Mouse (Mus musculus): ENCODE measurements around the gene Chsy1.
A peak's percentile ranks its signal among the peaks of the same experiment; 100 is the strongest.

Gene Chsy1

GRCm38 (mm10) chr7:66142514-66142913, 33.2 kb downstream of the Chsy1 start:
- no peak for DNase-seq

- DNase-seq, result no peak
Observed at GRCm38 (mm10) chr7:66144543-66144942, 35.2 kb downstream of the Chsy1 start.

GRCm38 (mm10) chr7:66147156-66147555, 37.8 kb downstream of the Chsy1 start:
- DNase-seq, result no peak

GRCm38 (mm10) chr7:66147816-66148215, 38.5 kb downstream of the Chsy1 start:
- DNase-seq, result no peak

- DNase-seq, result no peak
Observed at GRCm38 (mm10) chr7:66149506-66149905, 40.2 kb downstream of the Chsy1 start.

- peak; percentile 26 for DNase-seq
Observed at GRCm38 (mm10) chr7:66150411-66150810, 41.1 kb downstream of the Chsy1 start.

- no peak for DNase-seq
Observed at GRCm38 (mm10) chr7:66157413-66157812, 48.1 kb downstream of the Chsy1 start.

- no peak for DNase-seq
Observed at GRCm38 (mm10) chr7:66157861-66158415, 48.6 kb downstream of the Chsy1 start.

GRCm38 (mm10) chr7:66158616-66159129, 49.4 kb downstream of the Chsy1 start:
- no peak for DNase-seq

- DNase-seq, result no peak
Observed at GRCm38 (mm10) chr7:66159961-66160360, 50.6 kb downstream of the Chsy1 start.

- DNase-seq, result no peak
Observed at GRCm38 (mm10) chr7:66161836-66162235, 52.5 kb downstream of the Chsy1 start.

- DNase-seq, result no peak
Observed at GRCm38 (mm10) chr7:66162489-66162888, 53.2 kb downstream of the Chsy1 start.

- DNase-seq, result no peak
Observed at GRCm38 (mm10) chr7:66162981-66163380, 53.7 kb downstream of the Chsy1 start.

GRCm38 (mm10) chr7:66164427-66165031, 55.2 kb downstream of the Chsy1 start:
- DNase-seq, result no peak

GRCm38 (mm10) chr7:66165036-66165798, 55.9 kb downstream of the Chsy1 start:
- no peak for DNase-seq

GRCm38 (mm10) chr7:66168877-66169276, 59.6 kb downstream of the Chsy1 start:
- DNase-seq, result no peak

- DNase-seq, result no peak
Observed at GRCm38 (mm10) chr7:66169476-66169875, 60.2 kb downstream of the Chsy1 start.

- no peak for DNase-seq
Observed at GRCm38 (mm10) chr7:66170802-66171505, 61.6 kb downstream of the Chsy1 start.

- no peak for DNase-seq
Observed at GRCm38 (mm10) chr7:66175738-66176137, 66.4 kb downstream of the Chsy1 start.

GRCm38 (mm10) chr7:66176256-66176655, 66.9 kb downstream of the Chsy1 start:
- no peak for DNase-seq

GRCm38 (mm10) chr7:66176929-66177328, 67.6 kb downstream of the Chsy1 start:
- no peak for DNase-seq

- DNase-seq, result no peak
Observed at GRCm38 (mm10) chr7:66178101-66178500, 68.8 kb downstream of the Chsy1 start.

- DNase-seq, result no peak
Observed at GRCm38 (mm10) chr7:66179120-66179581, 69.8 kb downstream of the Chsy1 start.

Measured in cerebellum, adult 8-10 months (tissue).